Mouse (Mus musculus) kidney, adult 8-10 months (tissue): ENCODE measurements around the gene Rrp9.

Source experiments
- DNase-seq, 2 experiments: peaks; one replicate each; pipeline ENCODE4 v3.0.0; 2022

Rrp9 gene

DNA sequence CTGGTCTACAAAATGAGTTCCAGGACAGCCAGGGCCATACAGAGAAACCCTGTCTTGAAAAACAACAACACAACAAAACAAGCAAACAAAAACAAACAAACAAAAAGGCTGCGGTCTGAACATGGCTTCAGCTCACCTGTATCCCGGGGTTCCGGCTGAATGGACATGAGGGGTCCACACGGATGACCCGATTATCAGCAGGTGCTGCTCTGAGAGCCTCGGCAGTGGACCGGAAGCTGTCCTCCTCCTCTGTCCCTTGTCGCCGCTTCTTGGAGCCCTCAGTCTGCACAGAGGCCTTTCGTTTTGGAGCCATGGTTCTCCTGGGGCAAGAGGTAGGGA lies at the start of gene Rrp9:
TSS of gene Rrp9 (plus strand) at position 301 of the 339 bp plus-strand sequence.
- DNase-seq: no peak

DNA sequence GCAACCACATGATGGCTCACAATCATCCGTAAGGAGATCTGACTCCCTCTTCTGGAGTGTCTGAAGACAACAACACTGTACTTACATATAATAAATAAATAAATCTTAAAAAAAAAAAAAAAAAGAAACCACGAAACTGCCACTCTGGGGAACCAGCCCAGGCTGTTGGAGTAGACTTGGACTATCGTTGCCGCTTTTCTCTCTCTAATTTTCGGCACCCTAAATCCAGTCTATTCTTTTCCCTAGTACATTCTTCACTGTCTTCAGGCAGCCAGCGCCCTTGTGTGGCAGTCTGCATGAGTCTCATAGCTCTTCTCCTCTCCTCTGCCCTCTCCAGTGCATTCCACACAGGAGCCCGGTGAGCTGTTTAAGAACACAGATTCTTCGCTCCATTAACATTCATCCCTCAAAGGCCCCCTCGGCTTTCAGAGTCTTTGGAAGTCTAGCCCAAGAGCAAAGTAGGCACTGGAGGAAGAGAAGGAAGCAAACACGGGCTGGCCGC lies 47.0 kb upstream of the Rrp9 start:
- no peak for DNase-seq

DNA sequence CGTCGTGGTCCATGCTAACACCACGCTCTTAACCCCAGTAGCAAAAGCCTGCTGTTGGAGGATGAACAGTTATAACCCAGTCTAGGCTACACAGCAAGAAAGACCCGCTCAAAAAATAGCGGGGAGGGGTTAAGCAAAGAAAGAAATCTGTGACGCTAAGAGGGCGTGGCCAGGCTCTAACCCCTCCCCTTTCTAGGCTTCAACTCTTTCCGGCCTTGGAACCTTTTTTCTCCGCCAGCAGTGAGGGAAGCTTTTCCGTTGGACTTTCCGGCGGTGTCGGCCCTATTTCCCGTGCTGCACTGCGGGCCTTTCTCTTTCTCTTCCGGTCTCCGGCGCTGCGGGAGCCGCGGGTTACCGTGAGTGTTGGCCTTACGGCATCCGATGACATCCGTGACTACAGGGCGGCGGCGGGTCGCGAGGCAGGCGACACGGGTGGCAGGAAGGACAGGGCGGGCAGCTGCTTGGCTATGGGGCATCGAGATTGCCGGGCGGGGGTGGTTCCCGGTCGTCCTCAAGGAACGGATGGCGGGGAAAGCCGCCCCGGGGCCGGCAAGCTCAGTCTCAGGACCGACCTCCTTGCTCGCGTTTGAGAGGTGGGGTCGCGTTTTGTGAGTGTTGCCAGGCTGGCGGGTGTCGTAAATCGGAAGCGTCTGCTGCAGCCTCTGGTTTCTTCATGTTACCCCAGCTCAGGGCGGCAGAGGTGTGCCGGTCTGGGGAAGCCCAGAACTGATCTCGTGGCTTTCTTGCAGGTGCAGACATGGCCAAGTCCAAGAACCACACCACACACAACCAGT lies 46.3 kb upstream of the Rrp9 start, which contains the start of gene Rpl29:
TSS of gene Rpl29 (plus strand) at position 234 of the 794 bp plus-strand sequence.
- DNase-seq: peak; percentile 94 to 97

DNA sequence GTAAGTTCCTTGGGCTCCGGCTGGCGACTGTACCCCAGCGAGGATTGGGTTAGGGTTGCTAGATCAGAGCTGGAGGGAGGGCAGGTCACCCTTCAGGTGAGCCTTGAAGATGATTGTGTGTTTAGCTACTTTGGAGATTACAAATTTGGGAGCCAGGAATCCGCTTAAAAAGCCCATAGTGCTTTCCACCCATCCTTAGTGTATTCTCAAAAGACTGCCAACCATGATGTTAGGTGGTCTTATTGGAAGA lies 45.8 kb upstream of the Rrp9 start:
- no peak for DNase-seq

DNA sequence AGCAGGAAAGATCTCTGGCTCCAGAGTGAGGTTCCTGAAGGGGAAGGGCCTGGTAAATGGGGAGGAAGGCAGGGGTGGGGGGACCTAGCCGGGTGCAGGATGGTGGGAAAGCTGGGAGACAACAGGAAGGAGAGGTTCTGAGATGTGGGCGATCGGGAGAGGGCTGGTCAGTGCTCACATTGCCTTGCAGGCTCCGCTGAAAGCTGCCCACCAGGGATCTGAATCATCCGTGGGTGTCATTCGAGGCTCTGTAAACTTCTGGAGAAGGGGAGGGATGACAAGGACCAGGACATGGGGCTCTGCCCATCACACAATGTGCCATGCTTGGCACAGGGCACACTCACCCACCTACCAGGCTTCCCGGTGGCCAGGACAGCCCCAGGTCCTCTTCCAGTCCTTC lies 42.4 kb upstream of the Rrp9 start:
- no peak for DNase-seq

DNA sequence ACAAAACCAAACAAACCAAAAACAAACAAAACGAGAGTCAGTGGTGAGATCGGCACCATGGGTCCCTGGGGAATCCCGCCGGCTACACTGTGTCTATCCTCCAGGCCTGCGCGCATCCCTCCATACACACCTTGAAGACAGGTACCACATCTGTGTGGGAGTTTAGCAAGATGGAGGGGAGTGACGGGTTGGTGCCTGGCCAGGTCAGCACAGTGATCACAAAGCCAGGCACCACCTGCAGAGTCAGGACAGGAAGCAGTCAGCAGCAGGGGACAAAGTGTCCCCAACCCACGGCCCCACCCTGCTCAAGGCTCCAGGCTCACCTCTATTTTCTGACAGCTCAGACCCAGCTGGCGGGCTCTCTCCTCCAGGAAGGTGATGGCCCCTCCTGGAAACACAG lies 39.2 kb upstream of the Rrp9 start:
- DNase-seq: no peak

DNA sequence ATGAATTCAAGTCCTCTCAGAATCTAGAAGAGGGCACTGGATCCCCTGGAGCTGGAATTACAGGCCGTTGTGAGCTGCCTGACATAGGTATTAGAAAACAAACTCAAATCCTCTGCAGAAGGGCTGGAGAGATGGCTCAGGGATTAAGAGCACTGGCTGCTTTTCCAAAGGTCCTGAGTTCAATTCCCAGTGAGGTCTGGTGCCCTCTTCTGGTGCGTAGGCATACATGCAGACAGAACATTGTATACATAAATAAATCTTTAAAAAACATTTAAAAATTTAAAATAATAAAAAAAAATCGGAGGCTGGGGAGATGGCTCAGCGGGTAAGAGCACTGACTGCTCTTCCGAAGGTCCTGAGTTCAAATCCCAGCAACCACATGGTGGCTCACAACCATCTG lies 33.1 kb upstream of the Rrp9 start:
- no peak for DNase-seq

DNA sequence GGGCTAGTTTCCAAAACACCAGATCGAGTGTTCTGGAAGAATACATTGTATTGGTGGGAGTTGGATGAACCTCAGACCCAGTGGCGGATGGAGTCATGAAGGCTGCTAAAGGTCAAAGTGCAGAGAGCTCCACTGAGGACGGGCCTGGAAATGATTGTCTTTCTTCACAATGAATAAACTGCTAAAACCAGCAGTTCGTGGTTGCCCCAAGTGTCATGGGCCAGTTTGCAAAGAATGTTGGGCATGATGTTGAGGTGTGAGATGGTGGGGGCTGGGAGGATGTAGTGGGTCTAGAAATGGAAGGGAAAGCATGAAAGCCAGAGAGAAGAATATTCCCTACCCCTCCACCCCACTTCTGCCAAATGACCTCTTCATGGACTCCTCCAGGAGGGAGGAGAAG lies 30.9 kb upstream of the Rrp9 start:
- peak; percentile 74 to 84 for DNase-seq

DNA sequence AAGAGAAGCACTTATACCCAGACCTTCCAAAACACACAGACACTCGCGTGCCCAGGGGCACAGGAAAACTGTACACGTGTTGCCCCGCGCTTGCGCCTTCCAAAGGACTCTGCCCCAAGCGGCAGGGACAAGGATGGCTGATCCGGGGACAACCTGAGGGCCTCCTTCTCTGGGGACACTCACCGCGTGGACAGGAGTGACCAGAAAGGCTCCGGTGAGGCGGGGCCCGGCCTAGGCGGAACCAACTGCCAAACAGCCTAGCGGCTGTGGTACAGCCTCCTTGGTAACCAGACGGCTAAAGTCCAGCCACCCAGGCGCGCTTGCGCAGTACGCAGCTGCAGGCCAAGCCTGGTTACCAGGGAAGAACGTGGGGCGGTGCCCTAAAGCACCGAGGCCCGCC lies 28.4 kb upstream of the Rrp9 start, which contains the start of the genes Abhd14b and Abhd14a:
TSS of gene Abhd14b (plus strand) at position 112 of the 400 bp plus-strand sequence.
TSS of gene Abhd14a (minus strand) at position 331 of the 400 bp plus-strand sequence.
- peak; percentile 98 for DNase-seq

DNA sequence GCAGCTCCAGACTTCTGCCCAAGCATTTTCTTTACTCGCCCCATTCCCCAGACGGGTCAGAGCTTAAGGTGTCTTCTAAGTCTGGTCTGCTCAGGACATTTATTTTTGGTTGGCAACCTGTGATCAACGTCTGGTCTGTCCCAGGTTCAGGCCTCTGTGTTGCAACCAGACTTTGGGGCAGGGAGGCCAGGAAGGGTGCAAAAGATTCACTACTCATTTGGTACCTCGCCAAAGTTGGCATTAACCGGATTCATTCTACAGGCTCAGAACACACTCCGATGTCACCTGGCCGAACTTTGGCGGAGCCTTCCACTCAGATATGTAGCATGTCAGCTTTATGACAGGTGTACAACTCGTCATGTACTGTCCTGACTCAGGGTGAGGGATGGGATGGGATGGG lies 27.8 kb upstream of the Rrp9 start:
- DNase-seq: peak in 1 of 2 experiments; percentile 60

DNA sequence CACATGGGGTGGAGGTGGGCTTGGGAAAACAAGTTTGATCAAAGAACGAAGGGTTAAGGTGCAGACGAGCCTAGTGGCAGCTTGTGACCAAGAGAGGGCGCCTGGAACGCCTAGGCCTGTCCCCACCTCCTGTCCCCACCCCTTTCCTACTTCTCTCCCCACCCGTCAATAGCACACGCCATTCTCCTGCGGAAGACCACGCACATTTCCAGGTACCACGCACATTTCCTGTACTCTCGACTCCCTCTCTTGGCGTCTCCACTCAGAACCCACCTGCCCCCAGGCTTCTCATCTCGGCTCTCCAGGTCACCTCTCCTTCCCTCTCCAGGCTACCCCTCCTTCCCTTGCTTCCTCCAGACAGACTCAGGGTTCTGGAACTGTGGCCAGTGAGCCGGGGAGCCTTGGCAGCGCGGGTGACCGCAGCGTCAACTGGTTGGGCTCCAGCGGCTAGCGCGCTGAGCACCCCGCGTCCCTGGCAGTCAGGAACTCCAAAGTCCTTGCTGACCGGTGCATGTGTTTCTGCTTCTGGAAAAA lies 27.2 kb upstream of the Rrp9 start:
- peak; percentile 79 to 83 for DNase-seq

DNA sequence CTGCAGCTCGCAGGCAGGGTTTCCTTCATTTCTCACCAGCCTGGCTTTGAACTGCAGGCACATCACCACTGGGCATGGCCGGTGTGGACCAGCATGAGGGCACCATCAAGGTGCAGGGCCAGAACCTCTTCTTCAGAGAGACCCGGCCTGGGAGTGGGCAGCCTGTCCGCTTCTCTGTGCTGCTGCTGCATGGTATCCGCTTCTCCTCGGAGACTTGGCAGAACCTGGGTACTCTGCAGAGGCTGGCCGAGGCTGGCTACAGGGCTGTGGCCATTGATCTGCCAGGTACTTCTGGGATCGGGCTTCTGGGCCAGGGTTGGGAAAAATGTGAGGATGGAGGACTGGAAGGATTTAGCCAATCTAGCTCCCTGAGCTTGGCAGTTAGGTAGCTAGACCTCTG lies 25.8 kb upstream of the Rrp9 start:
- DNase-seq: no peak

DNA sequence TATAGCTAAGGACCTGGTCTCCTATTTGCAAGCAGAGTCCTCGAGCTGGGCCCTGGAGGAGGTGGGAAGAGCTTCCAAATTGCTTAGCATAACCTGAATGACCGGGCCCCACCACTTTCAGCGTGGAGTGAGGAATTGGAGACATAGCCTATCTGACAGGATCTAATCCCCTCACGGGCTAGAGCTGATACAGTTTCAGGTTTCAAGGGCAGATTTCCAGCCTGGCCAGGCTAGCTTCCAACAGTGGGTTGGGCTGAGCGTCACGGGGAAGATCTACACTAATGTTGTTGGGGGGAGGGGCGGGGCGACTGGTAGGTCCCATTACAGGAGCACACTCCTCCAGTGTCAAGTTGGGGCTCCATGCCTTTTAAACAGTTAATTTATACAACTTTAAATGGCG lies 25.1 kb upstream of the Rrp9 start:
- DNase-seq: peak; percentile 88 to 90

DNA sequence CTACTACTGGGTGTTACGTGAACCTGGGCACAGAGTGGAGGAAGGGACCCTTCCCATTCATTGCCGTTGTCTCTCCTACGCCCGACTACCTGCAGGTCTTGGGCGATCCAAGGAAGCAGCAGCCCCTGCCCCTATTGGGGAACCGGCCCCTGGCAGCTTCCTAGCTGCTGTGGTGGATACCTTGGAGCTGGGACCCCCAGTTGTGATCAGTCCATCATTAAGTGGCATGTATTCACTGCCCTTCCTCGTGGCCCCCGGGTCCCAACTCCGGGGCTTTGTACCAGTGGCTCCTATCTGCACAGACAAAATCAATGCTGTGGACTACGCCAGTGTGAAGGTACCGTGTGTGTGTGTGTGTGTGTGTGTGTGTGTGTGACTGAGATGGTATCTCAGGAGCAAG lies 24.5 kb upstream of the Rrp9 start:
- no peak for DNase-seq

DNA sequence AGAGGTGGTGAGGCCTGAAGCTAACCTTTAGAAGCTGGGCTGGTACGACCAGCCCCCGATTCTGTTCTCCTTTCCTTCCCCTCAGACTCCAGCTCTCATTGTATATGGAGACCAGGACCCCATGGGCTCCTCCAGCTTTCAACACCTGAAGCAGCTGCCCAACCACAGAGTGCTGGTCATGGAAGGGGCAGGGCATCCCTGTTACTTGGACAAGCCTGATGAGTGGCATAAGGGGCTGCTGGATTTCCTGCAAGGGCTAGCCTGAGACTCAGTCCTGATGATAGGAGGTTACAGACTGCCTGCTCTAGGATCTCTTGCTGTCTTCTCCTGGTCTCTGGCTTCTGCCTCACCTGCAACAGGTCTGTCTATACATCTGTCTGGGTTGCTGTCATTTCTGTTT lies 23.9 kb upstream of the Rrp9 start:
- DNase-seq: no peak

DNA sequence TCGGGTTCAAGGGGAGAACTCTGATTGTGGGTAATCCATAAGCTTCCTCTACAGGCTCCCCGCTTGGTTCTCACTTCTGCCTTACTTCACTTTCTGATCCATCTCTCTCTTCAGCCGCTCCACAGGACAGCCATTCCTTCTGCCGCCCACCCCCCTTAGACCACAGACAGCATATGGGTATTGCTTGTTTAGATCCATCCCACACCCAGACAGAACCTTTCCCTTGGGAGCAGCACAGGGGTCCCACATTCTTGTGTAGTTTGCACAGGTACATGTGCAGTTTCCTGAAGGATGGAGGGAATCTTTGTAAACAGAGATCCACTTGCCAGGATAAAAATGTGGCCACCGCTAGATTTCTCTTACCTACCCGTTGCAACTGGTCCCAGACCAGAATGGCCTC lies 23.4 kb upstream of the Rrp9 start:
- DNase-seq: no peak

DNA sequence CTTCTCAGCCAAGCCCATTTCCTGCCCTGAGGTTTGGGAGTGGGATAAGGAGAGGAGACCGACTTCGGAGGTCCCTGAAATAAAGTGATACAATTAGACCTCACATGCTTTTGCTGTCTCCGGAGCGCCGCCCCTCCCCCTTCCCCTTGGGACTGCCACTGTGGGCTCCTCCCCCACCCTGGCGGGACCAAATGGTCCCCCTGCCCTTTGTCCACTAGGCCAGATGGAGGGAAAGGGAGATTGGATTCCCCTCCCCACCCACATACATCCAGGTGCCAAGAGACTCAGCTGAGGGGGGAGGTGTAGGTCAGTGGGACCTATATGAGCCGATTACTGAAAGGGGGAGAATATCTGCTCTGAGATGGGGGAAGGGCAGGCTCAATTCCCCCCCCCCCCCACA lies 22.9 kb upstream of the Rrp9 start:
- DNase-seq: peak; percentile 79 to 80

DNA sequence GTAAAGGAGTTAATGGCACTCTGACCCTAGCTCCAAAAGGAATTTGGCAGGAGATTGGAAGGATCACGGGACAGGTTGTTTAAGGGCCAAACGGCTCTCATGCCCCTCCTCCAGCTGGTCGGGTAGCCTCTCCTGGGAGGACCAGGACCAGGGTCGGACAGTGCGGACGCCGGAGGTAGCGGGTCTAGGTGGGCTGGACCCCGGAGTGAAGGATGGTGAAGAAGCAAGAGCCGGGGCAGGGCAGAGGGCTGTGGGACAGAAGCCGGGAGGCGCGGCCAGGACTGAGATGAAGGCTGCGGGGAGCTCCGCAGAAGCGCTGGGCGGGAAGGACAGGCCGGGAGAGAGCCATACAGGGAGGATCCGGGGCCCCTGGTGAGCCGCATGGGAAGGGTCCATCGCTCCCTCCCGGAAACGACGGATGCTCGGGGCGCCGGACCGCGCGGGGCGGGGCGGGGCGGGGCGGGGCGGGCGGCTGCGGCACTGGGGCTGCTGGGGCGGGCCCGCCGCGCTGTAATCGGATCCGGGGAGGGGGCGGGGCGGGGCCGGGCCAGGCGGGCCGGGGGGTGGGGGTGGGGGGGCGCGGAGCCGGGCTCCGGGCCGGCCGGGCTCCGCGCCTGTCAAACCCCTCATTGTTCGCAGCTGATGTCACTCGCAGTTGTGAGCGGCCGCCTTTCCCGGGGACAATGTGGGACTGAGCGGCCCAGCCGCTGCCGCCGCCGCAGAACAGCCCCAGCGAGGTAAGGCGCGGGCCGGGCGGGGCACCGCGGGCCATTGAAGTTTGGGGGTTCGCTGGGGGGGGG lies 22.3 kb upstream of the Rrp9 start, which contains the start of gene Pcbp4:
TSS of gene Pcbp4 (plus strand) at position 21 of the 800 bp plus-strand sequence.
- DNase-seq: peak; percentile 89 to 90

DNA sequence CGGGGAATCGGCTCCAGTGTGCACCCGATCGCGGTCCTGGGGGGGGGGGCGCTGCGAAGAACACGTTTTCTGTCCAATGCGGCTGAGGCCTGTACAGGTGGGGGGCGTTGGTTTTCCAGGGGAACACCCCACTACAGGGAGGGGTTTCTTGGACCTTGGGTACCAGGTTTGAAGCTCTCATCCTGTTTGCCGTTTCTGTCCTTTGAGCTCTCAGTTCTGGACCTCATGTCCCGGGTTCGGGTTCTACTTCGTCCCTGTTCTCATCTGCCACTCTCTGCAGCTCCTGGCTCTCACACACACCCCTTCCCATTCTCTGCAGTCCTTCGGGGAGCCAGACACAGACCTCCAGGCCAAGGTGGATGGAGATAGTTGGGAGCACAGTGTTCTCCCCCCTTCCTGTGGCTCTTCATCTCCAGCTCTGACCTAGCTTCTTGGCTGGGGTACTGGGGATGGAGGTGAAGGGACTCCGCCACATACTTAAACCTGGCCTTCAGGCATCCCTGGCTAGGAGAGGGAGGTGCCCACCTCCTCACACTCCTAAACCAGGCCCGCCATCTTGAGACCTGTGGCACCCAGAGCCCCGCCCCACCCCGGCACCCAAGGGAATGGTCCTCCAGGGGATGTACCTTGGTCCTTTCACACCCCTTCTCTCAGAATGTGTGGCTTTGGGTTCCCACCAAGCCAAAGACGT lies 21.5 kb upstream of the Rrp9 start:
- DNase-seq: no peak

DNA sequence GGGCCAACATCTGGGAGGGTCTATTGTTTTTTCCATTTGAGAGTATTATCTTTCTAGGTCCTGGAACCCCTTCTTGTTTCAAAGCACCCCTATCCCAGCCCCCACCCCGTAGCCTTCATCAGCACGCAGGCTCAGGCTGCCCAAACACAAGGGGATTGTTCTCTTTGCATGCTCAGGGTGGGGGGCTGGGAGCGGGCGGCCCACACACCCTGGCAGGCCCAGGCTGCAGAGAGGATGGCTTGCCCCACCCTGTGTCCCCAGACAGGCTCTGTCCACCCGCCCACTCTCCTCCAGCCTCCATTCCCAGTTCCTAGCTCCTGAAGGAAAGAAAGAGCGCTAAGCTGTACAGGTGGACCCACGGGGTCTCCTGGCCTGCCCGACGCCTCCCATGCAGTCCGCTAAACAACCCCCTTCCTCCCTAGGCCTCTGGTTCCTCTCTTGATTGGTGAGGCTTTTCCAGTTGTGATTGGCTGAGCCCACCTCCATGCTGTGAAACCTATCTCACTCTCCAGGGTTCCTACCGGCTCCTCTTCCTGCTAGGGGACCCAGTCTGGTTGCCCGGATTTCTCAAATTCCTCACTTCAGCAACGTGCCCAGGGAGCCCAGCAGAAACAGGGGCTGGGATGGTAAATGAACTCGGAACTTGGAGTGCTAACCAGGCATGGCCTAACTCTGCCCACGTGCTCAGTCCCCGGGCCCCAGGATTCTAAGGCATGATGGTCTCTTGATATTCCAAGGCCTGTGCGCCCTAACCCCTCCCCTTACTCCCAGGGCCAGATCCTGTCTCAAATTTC lies 20.7 kb upstream of the Rrp9 start:
- DNase-seq: no peak

DNA sequence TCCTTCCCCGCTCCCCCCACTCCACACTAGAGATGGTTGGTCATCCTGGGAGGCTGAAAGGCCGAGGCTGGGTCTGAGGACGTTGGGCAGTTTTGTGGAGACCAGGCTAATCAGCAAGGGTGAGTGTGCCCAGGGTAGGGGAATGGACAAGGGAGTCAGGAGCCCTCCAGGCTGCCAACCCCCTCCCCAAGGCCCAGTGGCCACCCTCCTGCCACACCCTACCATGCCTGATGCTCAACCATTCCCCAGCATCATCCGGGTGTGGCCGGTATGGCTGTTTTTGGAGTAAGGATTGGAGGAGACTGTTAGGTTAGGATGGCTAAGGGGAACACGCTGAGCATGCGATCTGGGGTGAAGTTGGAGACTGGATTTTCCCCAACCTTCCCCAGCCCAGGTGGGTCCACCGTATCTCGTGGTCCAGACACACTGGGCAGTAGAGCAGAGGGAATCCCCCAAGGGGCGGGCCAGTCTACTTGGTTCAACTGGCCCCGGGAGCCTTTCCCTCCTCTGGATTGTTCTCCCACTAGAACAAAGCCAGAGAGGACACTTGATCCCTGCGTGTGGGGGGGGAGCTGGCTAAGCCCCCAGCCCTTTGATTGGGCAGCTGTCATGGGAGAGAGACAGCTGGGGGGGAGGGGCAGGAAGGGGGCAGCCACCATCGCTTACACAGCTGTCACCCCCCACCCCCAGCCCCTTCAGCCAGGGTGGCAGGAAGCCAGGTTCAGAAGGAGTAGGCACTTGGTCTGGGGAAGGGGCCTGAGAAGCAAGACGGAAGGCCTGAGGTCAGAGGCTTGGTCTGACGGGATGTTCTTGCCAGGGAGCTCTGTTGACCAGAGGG lies 19.2 kb upstream of the Rrp9 start:
- no peak for DNase-seq
